29 mouse cellular contexts compared by ENCODE assay signal in genomic region chrX:95366995-95367394, GRCm38 (mm10).
DNase-seq lines count a peak whose midpoint lies in the region; ATAC-seq lines count a peak whose summit lies in the region.
"Had no signal": no experiment of that assay in that cellular context is flagged by ENCODE, and none has a peak within 500 bp of the region (broad histone marks: within the 10 kb centered on the region; RNA-seq: fewer than 3 reads in every experiment).

No protein-coding gene starts in this region.

- no peak for ATAC-seq in kidney, embryonic 14.5 days (ENCODE audit: low FRiP score, low TSS enrichment)
- ATAC-seq: forebrain, embryonic 16.5 days; liver, postnatal 0 days; lung, postnatal 0 days had no signal

- H3K4me3 ChIP-seq in kidney, embryonic 14.5 days (ENCODE audit: low read length): no peak overlapping the region
- H3K4me3 ChIP-seq: forebrain, embryonic 10.5 days; heart, embryonic 10.5 days; hindbrain, embryonic 15.5 days; layer of hippocampus, adult 2 months; limb, embryonic 12.5 days; midbrain, embryonic 10.5 days; neural tube, embryonic 15.5 days; stomach, embryonic 15.5 days had no signal

- H3K9ac ChIP-seq in kidney, embryonic 14.5 days (ENCODE audit: low read depth, low read length): no peak overlapping the region
- H3K9ac ChIP-seq: hindbrain, embryonic 15.5 days; limb, embryonic 12.5 days; liver, postnatal 0 days; neural tube, embryonic 15.5 days; stomach, embryonic 15.5 days had no signal

- intact Hi-C loops in left cerebral cortex, postnatal 10 days (cut with DNase I): no loop called here
- intact Hi-C loops in left cerebral cortex, postnatal 36 days (cut with DNase I): loop anchor here (5.0 kb wide), 1 partner anchor 285 kb away; no protein-coding TSS in a partner anchor

- WGBS in kidney, embryonic 14.5 days: 38% methylated on average over 1 of the region's 1 CpGs

- no peaks in the 10 kb centered on the region for H3K36me3 ChIP-seq in kidney, embryonic 14.5 days (ENCODE audit: control insufficient read depth, insufficient read depth, low read length)
- H3K36me3 ChIP-seq: forebrain, embryonic 10.5 days; heart, embryonic 10.5 days; hindbrain, embryonic 15.5 days; limb, embryonic 12.5 days; midbrain, embryonic 10.5 days; neural tube, embryonic 15.5 days; stomach, embryonic 15.5 days had no signal

- H3K4me2 ChIP-seq in kidney, embryonic 14.5 days (replicated peaks; ENCODE audit: low read depth, low read length): no peak overlapping the region
- H3K4me2 ChIP-seq: hindbrain, embryonic 15.5 days; limb, embryonic 12.5 days; liver, embryonic 11.5 days; neural tube, embryonic 15.5 days; stomach, embryonic 15.5 days had no signal

- peak; percentile 3 for DNase-seq in embryo, embryonic 9.5 days (ENCODE audit: extremely low spot score)
- no peak for DNase-seq in embryo, embryonic 10.5 days (ENCODE audit: low spot score)
- peak; percentile 0 to 10 for DNase-seq in left cerebral cortex, postnatal 10 days (ENCODE audit: extremely low spot score in 1 of 2, low spot score in 2 of 2)
- no peak for DNase-seq in left cerebral cortex, postnatal 36 days (ENCODE audit: low spot score in 2 of 2)
- peak; percentile 5 for DNase-seq in ES-CJ7 (ENCODE audit: low read depth, low spot score)
- DNase-seq in mesoderm, embryonic 11.5 days (ENCODE audit: low read depth, low spot score): peak; percentile 1
- no peak for DNase-seq in urinary bladder, postnatal 4 days (ENCODE audit: low spot score in 2 of 2)
- DNase-seq: cerebellum, adult 8-10 months; cerebellum, postnatal 36 days; gastrocnemius, postnatal 10 days; heart, postnatal 4 days; kidney, adult 2 months; kidney, postnatal 14 days; liver, postnatal 0 days; thymus, adult 2 months; thymus, postnatal 4 days had no signal

- H3K4me1 ChIP-seq in kidney, embryonic 14.5 days (ENCODE audit: control insufficient read depth, insufficient read depth, low read length): no peaks in the 10 kb centered on the region
- H3K4me1 ChIP-seq: forebrain, embryonic 10.5 days; heart, embryonic 10.5 days; hindbrain, embryonic 15.5 days; limb, embryonic 12.5 days; midbrain, embryonic 10.5 days; neural tube, embryonic 15.5 days; stomach, embryonic 15.5 days had no signal

- no peak overlapping the region for H3K27ac ChIP-seq in kidney, embryonic 14.5 days (ENCODE audit: low read depth, low read length)
- H3K27ac ChIP-seq: forebrain, embryonic 10.5 days; heart, embryonic 10.5 days; hindbrain, embryonic 15.5 days; layer of hippocampus, adult 2 months; limb, embryonic 12.5 days; macrophage; midbrain, embryonic 10.5 days; neural tube, embryonic 15.5 days; stomach, embryonic 15.5 days had no signal

- H3K9me3 ChIP-seq in kidney, embryonic 14.5 days (ENCODE audit: control insufficient read depth, low read length): no peaks in the 10 kb centered on the region
- H3K9me3 ChIP-seq: forebrain, embryonic 10.5 days; heart, embryonic 10.5 days; hindbrain, embryonic 15.5 days; limb, embryonic 12.5 days; midbrain, embryonic 10.5 days; neural tube, embryonic 15.5 days; stomach, embryonic 15.5 days had no signal

- no peaks in the 10 kb centered on the region for H3K27me3 ChIP-seq in kidney, embryonic 14.5 days (ENCODE audit: control insufficient read depth, insufficient read depth, low read length)
- H3K27me3 ChIP-seq: hindbrain, embryonic 15.5 days; neural tube, embryonic 15.5 days; stomach, embryonic 15.5 days had no signal

Comparison
In these comparisons a context has a peak if more than half of its experiments do, and no peak if none do; other contexts are left out.
1. DNase-seq: peak in embryo, embryonic 9.5 days (single experiment), left cerebral cortex, postnatal 10 days (2 of 2), ES-CJ7 (single experiment) and mesoderm, embryonic 11.5 days (single experiment); none in embryo, embryonic 10.5 days (single experiment), left cerebral cortex, postnatal 36 days (0 of 2) and urinary bladder, postnatal 4 days (0 of 2).